Mouse (Mus musculus): ENCODE results near the gene Slc13a1. TPM values are rescaled to one million over a fixed set of nuclear protein-coding genes. Genes with fewer than 3 reads are reported as not detected.

Slc13a1 gene
- total and polyA plus RNA-seq, 2 experiments from 2014 or later: 0.30 to 0.47 TPM

DNA sequence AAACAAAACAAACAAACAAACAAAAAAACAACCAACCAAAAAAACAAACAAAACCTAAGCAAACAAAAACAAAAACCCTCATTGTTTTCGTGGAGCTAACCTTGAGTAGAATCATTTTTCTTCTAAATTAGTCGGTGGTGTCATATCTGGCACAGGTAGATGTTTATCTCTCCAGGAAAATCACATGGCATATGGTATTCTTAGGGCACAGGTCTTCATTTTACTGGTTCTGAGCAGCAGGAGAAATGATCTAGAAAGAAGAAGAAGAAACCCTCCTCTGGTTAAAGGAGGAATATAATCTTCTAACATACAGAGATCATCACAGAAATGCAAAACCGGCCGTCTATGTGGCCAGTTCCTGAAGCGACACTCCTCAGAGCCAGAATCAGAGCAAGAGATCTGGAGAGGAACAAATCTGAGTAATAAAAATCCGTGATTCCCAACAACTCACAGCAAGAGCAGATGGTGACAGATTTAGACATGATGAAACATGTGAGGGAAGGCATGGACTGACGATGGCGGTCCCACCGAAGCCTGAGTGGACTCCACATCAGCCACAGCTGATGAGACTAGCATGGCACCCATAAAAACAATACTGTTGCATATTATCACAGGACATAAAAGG is 113.7 kb downstream of the Slc13a1 start:
- Histone ChIP-seq H3K9ac (replicated peaks; ENCODE audit: low read length) (no peak overlapping the region), H3K4me2 (ENCODE audit: low read depth, low read length) (no peak overlapping the region), H3K4me1 (ENCODE audit: insufficient read depth, low read length) (no peaks in the 10 kb centered on the region), H3K4me3 (ENCODE audit: low read length) (no peak overlapping the region), H3K9me3 (ENCODE audit: low read length) (no peaks in the 10 kb centered on the region), H3K36me3 (ENCODE audit: insufficient read depth, low read length) (no peaks in the 10 kb centered on the region), H3K27me3 (ENCODE audit: insufficient read depth, low read length) (no peaks in the 10 kb centered on the region), H3K27ac (no peak overlapping the region)
- WGBS: 85% methylated on average over 9 of the region's 9 CpGs
- TF ChIP-seq CTCF (IDR thresholded peaks at IDR 0.05; ENCODE audit: low read depth): no peak
- DNase-seq (ENCODE audit: low spot score) (no peak), ATAC-seq (no peak)

- peak; percentile 32 for DNase-seq (ENCODE audit: low spot score)
- Histone ChIP-seq H3K27me3 (ENCODE audit: insufficient read depth, low read length) (no peaks in the 10 kb centered on the region), H3K9ac (replicated peaks; ENCODE audit: low read length) (no peak overlapping the region), H3K4me2 (ENCODE audit: low read depth, low read length) (no peak overlapping the region), H3K4me1 (ENCODE audit: insufficient read depth, low read length) (no peaks in the 10 kb centered on the region), H3K9me3 (ENCODE audit: low read length) (no peaks in the 10 kb centered on the region), H3K27ac (no peak overlapping the region), H3K4me3 (ENCODE audit: low read length) (no peak overlapping the region), H3K36me3 (ENCODE audit: insufficient read depth, low read length) (no peaks in the 10 kb centered on the region)
- 21% methylated on average over 7 of the region's 7 CpGs for WGBS
- TF ChIP-seq CTCF (IDR thresholded peaks at IDR 0.05; ENCODE audit: low read depth): no peak
- 0 out of 2 replicates have a peak, but pooled peaks have one; percentile 18 for ATAC-seq
These were observed 120.7 kb downstream of the Slc13a1 start for GRCm38 (mm10) chr6:24047014-24047770.

DNA sequence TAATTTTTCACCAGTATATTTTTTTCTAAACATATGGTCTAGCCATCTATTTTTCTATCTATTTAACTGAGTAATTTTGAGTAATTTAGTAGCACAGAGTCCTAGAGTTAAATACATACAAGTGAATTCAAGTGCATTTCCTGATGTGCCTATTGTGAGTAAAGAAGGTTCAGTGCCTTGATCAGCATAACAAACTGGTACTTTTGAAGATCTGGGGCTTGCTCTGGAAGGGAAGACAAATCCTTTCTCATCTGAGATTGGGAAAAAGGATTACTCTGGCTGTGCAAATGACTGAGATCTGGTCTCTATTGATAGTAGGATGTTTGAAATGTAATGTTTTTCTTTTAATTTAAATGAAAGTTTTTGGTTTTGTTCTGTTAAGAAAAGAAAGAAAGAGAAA is 124.4 kb downstream of the Slc13a1 start:
- Histone ChIP-seq H3K36me3 (ENCODE audit: insufficient read depth, low read length) (no peaks in the 10 kb centered on the region), H3K9ac (replicated peaks; ENCODE audit: low read length) (no peak overlapping the region), H3K27ac (no peak overlapping the region), H3K4me1 (ENCODE audit: insufficient read depth, low read length) (no peaks in the 10 kb centered on the region), H3K4me2 (ENCODE audit: low read depth, low read length) (no peak overlapping the region), H3K4me3 (ENCODE audit: low read length) (no peak overlapping the region), H3K27me3 (ENCODE audit: insufficient read depth, low read length) (no peaks in the 10 kb centered on the region), H3K9me3 (ENCODE audit: low read length) (no peaks in the 10 kb centered on the region)
- ATAC-seq: no peak
- no peak for TF ChIP-seq CTCF (IDR thresholded peaks at IDR 0.05; ENCODE audit: low read depth)
- DNase-seq (ENCODE audit: low spot score): no peak

Small RNA genes lying within 50 kb of the gene (microRNA-seq; reads per million reads assigned to microRNA genes)
- 0 reads per million in 2 experiments for gene Gm26386

Other genes starting within 250 kb of the Slc13a1 start
- gene Tas2r118, start 198.0 kb downstream of the Slc13a1 start, total RNA-seq (2014; rRNA removed): not detected in 2 replicates
- not detected in 2 replicates for gene Tas2r118, start 198.0 kb downstream of the Slc13a1 start, polyA plus RNA-seq (2015; fragmentation: Nextera tagmentation; extraction: Ambion mirVana)

Data from hindbrain, postnatal 0 days (tissue).